Mouse (Mus musculus) midbrain, postnatal 0 days (tissue): ENCODE data around the gene Slx4ip. TPM values are rescaled to one million over a fixed set of nuclear protein-coding genes. Genes with fewer than 3 reads are reported as not detected.

ENCODE experiments used
- ATAC-seq: fragments of 200-750 bp; cut with Nextera tagmentation; 2 replicates; pipeline ENCODE4 v1.8.0; 2017; ENCODE audit warnings: moderate number of reproducible peaks, mild to moderate bottlenecking, moderate TSS enrichment, moderate library complexity; ENCODE audit not compliant: low FRiP score
- DNase-seq: peaks from one replicate; pipeline ENCODE4 v3.0.0-alpha.2; 2015; ENCODE audit warnings: low spot score
- H3K27ac ChIP-seq: fragments of 300-500 bp; sonication (generic); 2 replicates; pipeline ENCODE4 v1.5.1; 2014; ENCODE audit warnings: low read depth, mild to moderate bottlenecking, low read length, mixed read lengths
- H3K27me3 ChIP-seq: fragments of 300-500 bp; sonication (generic); 2 replicates; pipeline ENCODE4 v1.6.1; 2014; ENCODE audit warnings: low read length, control low read depth, mixed read lengths; ENCODE audit not compliant: insufficient read depth
- H3K36me3 ChIP-seq: fragments of 300-500 bp; sonication (generic); 2 replicates; pipeline ENCODE4 v1.6.1; 2014; ENCODE audit warnings: low read length, control low read depth, mixed read lengths; ENCODE audit not compliant: insufficient read depth
- H3K4me1 ChIP-seq: fragments of 300-500 bp; sonication (generic); 2 replicates; pipeline ENCODE4 v1.6.1; 2014; ENCODE audit warnings: mild to moderate bottlenecking, control low read depth, antibody characterized with exemption, low read length, mixed read lengths; ENCODE audit not compliant: insufficient read depth
- H3K4me2 ChIP-seq: fragments of 300-500 bp; sonication (generic); 2 replicates; pipeline ENCODE4 v1.6.1; 2014; ENCODE audit warnings: low read depth, mild to moderate bottlenecking, low read length, mixed read lengths; ENCODE audit not compliant: poor library complexity, severe bottlenecking
- H3K4me3 ChIP-seq: fragments of 300-500 bp; sonication (generic); 2 replicates; pipeline ENCODE4 v1.5.1; 2014; ENCODE audit warnings: low read depth, mild to moderate bottlenecking, low read length, moderate library complexity
- H3K9ac ChIP-seq: fragments of 300-500 bp; sonication (generic); replicated peaks from 2 replicates; pipeline ENCODE4 v1.6.1; 2014; ENCODE audit warnings: mild to moderate bottlenecking, low read length, moderate library complexity, mixed read lengths; ENCODE audit not compliant: poor library complexity, severe bottlenecking
- H3K9me3 ChIP-seq: fragments of 300-500 bp; sonication (generic); 2 replicates; pipeline ENCODE4 v1.6.1; 2016; ENCODE audit warnings: low read length, control low read depth
- CTCF ChIP-seq: IDR thresholded peaks from 2 replicates; pipeline ENCODE4 v1.5.1; 2016; ENCODE audit warnings: antibody characterized with exemption, mild to moderate bottlenecking
- WGBS: fragments of 180-500 bp; shearing (Covaris S2); extraction: QIAGEN DNeasy Blood & Tissue Kit; methylation state at CpG from one replicate; pipeline ENCODE4 v1.1.7; 2014; 5-methylcytosine and 5-hydroxymethylcytosine counted together
- polyA plus RNA-seq: library from polyadenylated mRNA; unstranded; fragments of >200 nt; fragmentation: Nextera tagmentation; extraction: Ambion mirVana; gene quantifications from 2 replicates; pipeline ENCODE4 v1.2.1, GENCODE M21; 2015
- total RNA-seq: library from RNA; depleted of rRNA; stranded (reverse); fragments of >200 nt; gene quantifications from 2 replicates; pipeline ENCODE4 v1.2.3, GENCODE M21; 2014

The Slx4ip gene
- total and polyA plus RNA-seq, 2 experiments from 2014 or later, result 8.5 to 9.7 TPM

DNA sequence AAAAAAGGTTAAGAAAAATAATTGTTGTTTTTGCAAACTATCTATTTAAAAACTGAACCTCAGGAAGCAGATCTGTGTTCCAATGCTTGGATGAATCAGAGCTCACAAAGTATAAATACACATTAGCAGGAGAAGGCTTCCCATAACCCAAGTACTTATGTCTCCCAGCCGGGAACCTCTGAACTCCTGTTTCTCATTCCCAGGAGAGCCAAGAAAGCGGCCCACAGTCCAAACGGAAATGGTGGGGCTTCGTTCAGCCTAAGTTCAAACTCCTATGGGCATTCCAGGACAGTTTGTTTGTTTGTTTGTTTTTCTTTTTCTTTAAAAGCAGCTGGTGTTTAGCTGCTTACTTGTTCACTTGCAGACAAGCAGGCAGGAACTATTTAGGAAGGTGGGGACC is 187.8 kb downstream of the Slx4ip start:
- ATAC-seq (no peak), DNase-seq (no peak)
- no peak for TF ChIP-seq CTCF
- H3K4me1 ChIP-seq, result peaks cover 2% of the 10 kb centered on the region; the same call in 1 of the 2 replicates
- H3K27ac ChIP-seq, result no peak overlapping the region
- 74% methylated on average over 4 of the region's 4 CpGs for WGBS
- no peak overlapping the region for H3K9ac ChIP-seq
- H3K4me3 ChIP-seq, result no peak overlapping the region
- H3K4me2 ChIP-seq, result no peak overlapping the region
- no peaks in the 10 kb centered on the region for H3K27me3 ChIP-seq
- no peaks in the 10 kb centered on the region for H3K9me3 ChIP-seq
- no peaks in the 10 kb centered on the region for H3K36me3 ChIP-seq

DNA sequence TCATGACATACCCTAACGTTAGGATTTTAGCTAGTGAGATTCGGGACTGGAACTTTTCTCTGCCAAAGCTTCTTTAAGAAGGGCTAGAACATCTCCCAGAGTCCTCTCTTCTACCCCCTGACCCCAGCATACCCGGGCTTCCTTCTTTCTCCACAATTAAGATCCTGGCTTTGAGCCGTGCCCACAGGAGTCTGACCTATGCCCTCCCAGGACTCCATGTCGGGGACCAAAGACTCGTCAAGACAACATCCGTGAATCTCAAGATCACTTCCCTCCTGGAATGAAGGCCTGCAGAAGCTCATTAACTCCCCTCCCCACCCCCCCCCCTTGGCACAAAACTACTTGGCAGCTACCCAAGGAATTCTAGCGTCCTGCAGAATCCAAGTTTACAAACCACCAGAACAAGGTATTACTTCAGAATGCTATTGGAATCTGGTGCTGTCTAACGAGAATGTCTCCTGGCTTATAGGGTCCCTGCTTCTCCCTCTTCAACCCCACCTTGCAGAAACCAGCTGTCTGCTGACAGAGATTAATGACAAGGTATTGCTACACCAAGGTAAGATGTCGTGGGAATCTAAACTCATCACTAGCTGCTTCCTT is 188.8 kb downstream of the Slx4ip start:
- Histone ChIP-seq H3K9ac (no peak overlapping the region), H3K4me1 (no peaks in the 10 kb centered on the region), H3K27ac (no peak overlapping the region), H3K36me3 (no peaks in the 10 kb centered on the region), H3K27me3 (no peaks in the 10 kb centered on the region), H3K9me3 (no peaks in the 10 kb centered on the region), H3K4me2 (no peak overlapping the region), H3K4me3 (no peak overlapping the region)
- ATAC-seq (no peak), DNase-seq (no peak)
- WGBS, result 29% methylated on average over 10 of the region's 10 CpGs
- TF ChIP-seq CTCF, result no peak

DNA sequence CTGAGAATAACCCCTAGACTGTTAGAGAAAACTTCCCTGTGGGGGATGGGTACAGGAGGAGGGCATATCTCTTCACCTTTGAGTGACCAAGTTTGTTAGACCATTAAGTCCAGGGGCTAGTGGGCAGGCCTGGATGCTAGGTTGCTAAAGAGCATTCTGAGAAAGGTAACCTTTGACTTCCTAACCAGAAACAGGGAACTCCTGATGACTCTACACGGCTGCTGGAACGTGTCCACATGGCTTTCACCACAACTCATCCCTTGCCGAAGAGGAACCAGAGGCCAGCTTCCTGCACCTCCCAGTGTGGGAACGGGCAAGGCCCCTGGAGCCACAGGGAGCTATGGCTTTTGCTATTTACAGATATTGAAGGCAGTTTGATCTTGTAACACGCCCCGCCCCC is 189.4 kb downstream of the Slx4ip start:
- no peak for TF ChIP-seq CTCF
- 80% methylated on average over 6 of the region's 6 CpGs for WGBS
- no peak for DNase-seq
- H3K27ac ChIP-seq, result no peak overlapping the region
- ATAC-seq, result no peak
- no peak overlapping the region for H3K9ac ChIP-seq
- no peaks in the 10 kb centered on the region for H3K9me3 ChIP-seq
- no peaks in the 10 kb centered on the region for H3K36me3 ChIP-seq
- H3K4me1 ChIP-seq, result no peaks in the 10 kb centered on the region
- H3K4me2 ChIP-seq, result no peak overlapping the region
- H3K27me3 ChIP-seq, result no peaks in the 10 kb centered on the region
- H3K4me3 ChIP-seq, result no peak overlapping the region

DNA sequence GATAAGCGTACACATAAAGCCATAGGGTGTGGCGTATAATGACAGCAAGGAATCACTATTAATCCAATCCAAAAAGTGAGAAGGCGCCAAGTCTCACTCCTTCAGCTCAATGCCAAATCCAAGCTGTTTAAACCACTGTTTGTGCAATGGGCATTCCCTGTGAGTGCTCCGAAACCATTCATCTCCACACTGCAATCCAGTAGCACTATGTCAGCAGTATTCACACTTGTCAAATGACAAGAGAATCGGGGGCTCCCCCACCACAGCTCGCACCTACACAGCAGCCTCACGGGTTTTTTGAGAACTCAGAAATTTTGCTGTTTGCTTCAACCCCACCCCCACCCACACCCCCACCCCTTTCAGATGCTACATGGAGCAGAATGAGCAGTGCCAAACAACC is 190.0 kb downstream of the Slx4ip start:
- H3K36me3 ChIP-seq, result peaks cover 2% of the 10 kb centered on the region; the same call in 1 of the 2 replicates
- no peaks in the 10 kb centered on the region for H3K9me3 ChIP-seq
- no peaks in the 10 kb centered on the region for H3K27me3 ChIP-seq
- no peak overlapping the region for H3K4me3 ChIP-seq
- no peak overlapping the region for H3K4me2 ChIP-seq
- no peak for ATAC-seq
- no peak overlapping the region for H3K9ac ChIP-seq
- H3K4me1 ChIP-seq, result no peaks in the 10 kb centered on the region
- 83% methylated on average over 7 of the region's 7 CpGs for WGBS
- DNase-seq, result no peak
- H3K27ac ChIP-seq, result no peak overlapping the region
- TF ChIP-seq CTCF, result no peak

DNA sequence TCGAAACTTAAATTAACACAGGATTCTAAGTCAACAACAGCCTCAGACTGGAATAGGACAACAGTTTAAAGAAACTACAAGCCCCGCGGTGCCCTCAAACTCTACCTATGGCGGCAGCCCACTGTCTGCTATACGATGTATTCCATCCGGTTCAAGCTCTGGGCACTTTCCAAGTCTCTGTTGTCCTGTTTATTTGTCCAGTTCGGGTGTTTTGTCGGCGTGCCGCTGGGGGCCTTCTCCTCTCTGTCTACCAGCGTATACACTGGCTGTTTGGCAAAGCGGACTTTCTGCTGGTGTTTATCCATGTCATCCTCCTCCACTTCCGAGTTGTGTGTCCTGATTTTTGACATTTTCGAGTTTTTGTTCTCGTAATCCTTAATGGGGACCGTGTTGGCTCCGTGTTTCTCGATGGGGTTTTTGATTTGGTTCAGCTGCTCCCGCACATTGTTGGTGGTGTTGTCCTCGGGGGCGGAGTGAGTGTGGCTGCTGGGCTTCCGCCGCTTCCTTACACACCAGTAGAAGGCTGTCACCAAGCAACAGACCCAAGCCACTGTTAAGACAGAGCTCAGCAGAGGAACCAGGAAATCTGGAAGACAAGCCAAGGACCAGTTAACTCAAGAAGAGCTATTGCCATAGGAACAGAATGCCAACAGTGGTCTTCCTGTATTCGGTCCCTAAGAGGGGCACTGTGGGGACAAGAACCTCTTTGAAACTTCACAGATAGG is 192.0 kb downstream of the Slx4ip start:
- peak; percentile 67 for DNase-seq
- Histone ChIP-seq H3K4me3 (no peak overlapping the region), H3K27me3 (no peaks in the 10 kb centered on the region), H3K4me1 (no peaks in the 10 kb centered on the region), H3K9me3 (no peaks in the 10 kb centered on the region), H3K36me3 (peaks cover 2% of the 10 kb centered on the region; the same call in 1 of the 2 replicates), H3K4me2 (no peak overlapping the region), H3K27ac (no peak overlapping the region), H3K9ac (no peak overlapping the region)
- TF ChIP-seq CTCF, result no peak
- ATAC-seq, result peak; percentile 57; the same call in 1 of the 2 replicates
- WGBS, result 77% methylated on average over 24 of the region's 24 CpGs

DNA sequence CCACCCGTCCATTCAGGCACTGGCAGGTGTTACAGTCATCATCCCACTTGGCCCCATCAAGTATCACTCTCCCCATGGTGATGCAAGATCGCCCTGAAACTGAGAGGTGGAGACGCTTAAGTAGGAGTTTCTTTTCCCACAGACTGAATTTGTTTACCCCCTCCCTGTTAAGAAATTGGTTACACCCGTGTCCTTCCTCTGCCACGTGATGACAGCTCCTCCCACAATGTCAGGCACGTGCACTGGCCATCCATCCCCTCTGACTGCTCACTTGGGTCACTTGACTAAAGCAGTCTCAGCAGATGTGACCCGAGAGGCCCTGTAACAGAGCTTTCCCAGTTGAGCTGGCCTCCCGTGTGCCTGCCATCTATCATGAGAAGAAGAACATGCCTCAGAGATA is 194.2 kb downstream of the Slx4ip start:
- DNase-seq, result no peak

More for the DNA sequence above, 194.2 kb downstream of the Slx4ip start:
- H3K4me2 ChIP-seq, result no peak overlapping the region
- no peaks in the 10 kb centered on the region for H3K27me3 ChIP-seq
- peaks cover 5% of the 10 kb centered on the region; the same call in 1 of the 2 replicates for H3K36me3 ChIP-seq
- no peaks in the 10 kb centered on the region for H3K9me3 ChIP-seq
- no peak overlapping the region for H3K9ac ChIP-seq
- no peak overlapping the region for H3K4me3 ChIP-seq
- no peak overlapping the region for H3K27ac ChIP-seq
- no peak for ATAC-seq
- no peaks in the 10 kb centered on the region for H3K4me1 ChIP-seq
- 86% methylated on average over 8 of the region's 8 CpGs for WGBS
- no peak for TF ChIP-seq CTCF
